Mouse (Mus musculus): ENCODE data around the gene Sgo1. TPM values are rescaled to one million over a fixed set of nuclear protein-coding genes. Genes with fewer than 3 reads are reported as not detected.
"Not testable (repeated sequence)": the region's sequence is repeated elsewhere in the genome, so short reads cannot be mapped to it uniquely, and the experiment has no call there.

The Sgo1 gene
- 26.5 and 26.8 TPM in 2 replicates for polyA plus RNA-seq (2016; fragmentation: Nextera tagmentation; extraction: Ambion mirVana)

GRCm38 (mm10) chr17:53688877-53689802, at the start of gene Sgo1:
Sgo1 (minus strand) TSS chr17:53689333.
- H3K9ac ChIP-seq, result peak within 1 kb of the TSS; percentile 82
- WGBS, result 0% methylated on average over 78 of the region's 78 CpGs

GRCm38 (mm10) chr17:53718916-53719315, 29.8 kb upstream of the Sgo1 start:
- not testable (repeated sequence) for H3K4me1 ChIP-seq (replicated peaks); H3K4me3 ChIP-seq; H3K4me2 ChIP-seq; H3K9me3 ChIP-seq (replicated peaks); H3K36me3 ChIP-seq; ATAC-seq (ENCODE audit: insufficient number of reproducible peaks, low FRiP score); H3K9ac ChIP-seq; H3K27me3 ChIP-seq (replicated peaks); H3K27ac ChIP-seq (ENCODE audit: poor library complexity, severe bottlenecking)
- WGBS, result 79% methylated on average over 3 of the region's 3 CpGs

More at GRCm38 (mm10) chr17:53688877-53689802, at the start of gene Sgo1:
- Histone ChIP-seq H3K9me3 (replicated peaks) (0 out of 2 replicates have a peak, but pooled peaks cover 2% of the 10 kb centered on the region), H3K4me1 (replicated peaks) (peaks cover 11% of the 10 kb centered on the region), H3K27ac (ENCODE audit: poor library complexity, severe bottlenecking) (peak within 1 kb of the TSS; percentile 98), H3K36me3 (peaks cover 25% of the 10 kb centered on the region), H3K27me3 (replicated peaks) (no peaks in the 10 kb centered on the region), H3K4me2 (peak within 1 kb of the TSS; percentile 76), H3K4me3 (peak within 1 kb of the TSS; percentile 83)
- ATAC-seq (ENCODE audit: insufficient number of reproducible peaks, low FRiP score), result peak; percentile 100

GRCm38 (mm10) chr17:53718474-53718873, 29.3 kb upstream of the Sgo1 start:
- Histone ChIP-seq H3K4me1 (replicated peaks) (no peaks in the 10 kb centered on the region), H3K27ac (ENCODE audit: poor library complexity, severe bottlenecking) (no peak overlapping the region), H3K36me3 (no peaks in the 10 kb centered on the region), H3K9ac (no peak overlapping the region), H3K4me3 (no peak overlapping the region), H3K9me3 (replicated peaks) (no peaks in the 10 kb centered on the region), H3K27me3 (replicated peaks) (no peaks in the 10 kb centered on the region), H3K4me2 (no peak overlapping the region)
- no peak for ATAC-seq (ENCODE audit: insufficient number of reproducible peaks, low FRiP score)
- 50% methylated on average over 1 of the region's 1 CpGs for WGBS

GRCm38 (mm10) chr17:53715161-53715560, 26.0 kb upstream of the Sgo1 start:
- H3K9me3 ChIP-seq (replicated peaks); H3K4me1 ChIP-seq (replicated peaks); ATAC-seq (ENCODE audit: insufficient number of reproducible peaks, low FRiP score); H3K4me2 ChIP-seq; H3K27ac ChIP-seq (ENCODE audit: poor library complexity, severe bottlenecking); H3K27me3 ChIP-seq (replicated peaks); H3K36me3 ChIP-seq; H3K9ac ChIP-seq; H3K4me3 ChIP-seq: not testable (repeated sequence)
- 55% methylated on average over 1 of the region's 1 CpGs for WGBS

- Histone ChIP-seq H3K27me3 (replicated peaks) (no peaks in the 10 kb centered on the region), H3K4me3 (no peak overlapping the region), H3K9me3 (replicated peaks) (no peaks in the 10 kb centered on the region), H3K9ac (no peak overlapping the region), H3K27ac (ENCODE audit: poor library complexity, severe bottlenecking) (no peak overlapping the region), H3K4me1 (replicated peaks) (no peaks in the 10 kb centered on the region), H3K36me3 (no peaks in the 10 kb centered on the region), H3K4me2 (no peak overlapping the region)
- WGBS, result 58% methylated on average over 1 of the region's 1 CpGs
- ATAC-seq (ENCODE audit: insufficient number of reproducible peaks, low FRiP score), result no peak
Observed at GRCm38 (mm10) chr17:53714453-53714852, 25.3 kb upstream of the Sgo1 start.

- not testable (repeated sequence) for H3K27me3 ChIP-seq (replicated peaks); H3K4me2 ChIP-seq; ATAC-seq (ENCODE audit: insufficient number of reproducible peaks, low FRiP score); H3K4me1 ChIP-seq (replicated peaks); H3K27ac ChIP-seq (ENCODE audit: poor library complexity, severe bottlenecking); H3K36me3 ChIP-seq; H3K4me3 ChIP-seq; H3K9ac ChIP-seq; H3K9me3 ChIP-seq (replicated peaks)
- 82% methylated on average over 8 of the region's 8 CpGs for WGBS
Observed at GRCm38 (mm10) chr17:53697521-53697920, 8.4 kb upstream of the Sgo1 start.

GRCm38 (mm10) chr17:53694039-53694438, 4.9 kb upstream of the Sgo1 start:
- no peak for ATAC-seq (ENCODE audit: insufficient number of reproducible peaks, low FRiP score)
- WGBS, result 74% methylated on average over 2 of the region's 2 CpGs
- Histone ChIP-seq H3K4me1 (replicated peaks) (peaks cover 7% of the 10 kb centered on the region), H3K9ac (no peak overlapping the region), H3K4me2 (no peak overlapping the region), H3K4me3 (no peak overlapping the region), H3K9me3 (replicated peaks) (0 out of 2 replicates have a peak, but pooled peaks cover 2% of the 10 kb centered on the region), H3K27ac (ENCODE audit: poor library complexity, severe bottlenecking) (no peak overlapping the region), H3K27me3 (replicated peaks) (no peaks in the 10 kb centered on the region), H3K36me3 (no peaks in the 10 kb centered on the region)

- H3K4me2 ChIP-seq, result peak overlapping the region; percentile 76
- H3K4me3 ChIP-seq, result peak overlapping the region; percentile 83
- peak overlapping the region; percentile 82 for H3K9ac ChIP-seq
- H3K9me3 ChIP-seq (replicated peaks), result 0 out of 2 replicates have a peak, but pooled peaks cover 2% of the 10 kb centered on the region
- peaks cover 17% of the 10 kb centered on the region for H3K36me3 ChIP-seq
- WGBS, result 19% methylated on average over 7 of the region's 7 CpGs
- no peak for ATAC-seq (ENCODE audit: insufficient number of reproducible peaks, low FRiP score)
- H3K4me1 ChIP-seq (replicated peaks), result peaks cover 11% of the 10 kb centered on the region
- H3K27ac ChIP-seq (ENCODE audit: poor library complexity, severe bottlenecking), result peak overlapping the region; percentile 98
- H3K27me3 ChIP-seq (replicated peaks), result no peaks in the 10 kb centered on the region
Observed at GRCm38 (mm10) chr17:53689946-53690345, 813 bp upstream of the Sgo1 start.

- peaks cover 11% of the 10 kb centered on the region for H3K4me1 ChIP-seq (replicated peaks)
- peak overlapping the region; percentile 83 for H3K4me3 ChIP-seq
- H3K27ac ChIP-seq (ENCODE audit: poor library complexity, severe bottlenecking), result no peak overlapping the region
- ATAC-seq (ENCODE audit: insufficient number of reproducible peaks, low FRiP score), result no peak
- peaks cover 33% of the 10 kb centered on the region for H3K36me3 ChIP-seq
- no peak overlapping the region; the same call in 1 of the 2 replicates for H3K9ac ChIP-seq
- H3K9me3 ChIP-seq (replicated peaks), result 0 out of 2 replicates have a peak, but pooled peaks cover 2% of the 10 kb centered on the region
- no peaks in the 10 kb centered on the region for H3K27me3 ChIP-seq (replicated peaks)
- peak overlapping the region; percentile 60 for H3K4me2 ChIP-seq
- 18% methylated on average over 1 of the region's 1 CpGs for WGBS
Observed at GRCm38 (mm10) chr17:53688321-53688720, 812 bp downstream of the Sgo1 start.

GRCm38 (mm10) chr17:53678716-53679115, 10.4 kb downstream of the Sgo1 start:
- 79% methylated on average over 8 of the region's 8 CpGs for WGBS
- Histone ChIP-seq H3K9ac (no peak overlapping the region), H3K9me3 (replicated peaks) (no peaks in the 10 kb centered on the region), H3K4me2 (no peak overlapping the region), H3K27ac (ENCODE audit: poor library complexity, severe bottlenecking) (no peak overlapping the region), H3K36me3 (peaks cover 58% of the 10 kb centered on the region), H3K4me3 (no peak overlapping the region), H3K27me3 (replicated peaks) (no peaks in the 10 kb centered on the region), H3K4me1 (replicated peaks) (no peaks in the 10 kb centered on the region)
- no peak for ATAC-seq (ENCODE audit: insufficient number of reproducible peaks, low FRiP score)

- Histone ChIP-seq H3K27me3 (replicated peaks) (no peaks in the 10 kb centered on the region), H3K4me1 (replicated peaks) (no peaks in the 10 kb centered on the region), H3K4me3 (no peak overlapping the region), H3K4me2 (no peak overlapping the region), H3K9ac (no peak overlapping the region), H3K9me3 (replicated peaks) (no peaks in the 10 kb centered on the region), H3K36me3 (peaks cover 69% of the 10 kb centered on the region), H3K27ac (ENCODE audit: poor library complexity, severe bottlenecking) (no peak overlapping the region)
- 86% methylated on average over 8 of the region's 8 CpGs for WGBS
- no peak for ATAC-seq (ENCODE audit: insufficient number of reproducible peaks, low FRiP score)
Observed at GRCm38 (mm10) chr17:53670453-53670852, 18.7 kb downstream of the Sgo1 start.
